ENCODE assay signal across 8 mouse cellular contexts in genomic region chr12:102319899-102320298, GRCm38 (mm10). TPM values are rescaled to one million over a fixed set of nuclear protein-coding genes. Genes with fewer than 3 reads are reported as not detected.
DNase-seq lines count a peak whose midpoint lies in the region; ATAC-seq and TF ChIP-seq lines count a peak whose summit lies in the region.

No protein-coding gene starts in this region.

- H3K36me3 ChIP-seq in intestine, embryonic 15.5 days, result peaks cover 7% of the 10 kb centered on the region
- H3K36me3 ChIP-seq in liver, embryonic 12.5 days, result peaks cover 9% of the 10 kb centered on the region
- H3K36me3 ChIP-seq in small intestine, adult 2 months (ENCODE audit: control insufficient read depth, insufficient read depth, low read length), result peaks cover 4% of the 10 kb centered on the region; the same call in 1 of the 2 replicates
- no peaks in the 10 kb centered on the region for H3K36me3 ChIP-seq in midbrain, embryonic 11.5 days (ENCODE audit: control insufficient read depth, insufficient read depth, low read length)

- H3K4me1 ChIP-seq in intestine, embryonic 15.5 days (replicated peaks), result peaks cover 18% of the 10 kb centered on the region
- H3K4me1 ChIP-seq in liver, embryonic 12.5 days, result peaks cover 25% of the 10 kb centered on the region
- H3K4me1 ChIP-seq in small intestine, adult 2 months (ENCODE audit: control insufficient read depth, insufficient read depth, insufficient read length, low read length), result peaks cover 13% of the 10 kb centered on the region; the same call in 1 of the 2 replicates
- no peaks in the 10 kb centered on the region for H3K4me1 ChIP-seq in midbrain, embryonic 11.5 days (ENCODE audit: control insufficient read depth, insufficient read depth, low read length)

- intact Hi-C loops in heart, postnatal 36 days (cut with DNase I), result loop anchor here (1.0 kb wide), 1 partner anchor 35 kb away; no protein-coding TSS in a partner anchor

- H3K4me3 ChIP-seq in intestine, embryonic 15.5 days (replicated peaks), result no peak overlapping the region
- no peak overlapping the region for H3K4me3 ChIP-seq in liver, embryonic 12.5 days
- no peak overlapping the region for H3K4me3 ChIP-seq in small intestine, adult 2 months (ENCODE audit: low read depth, low read length)
- no peak overlapping the region for H3K4me3 ChIP-seq in midbrain, embryonic 11.5 days (ENCODE audit: low read depth, low read length)

- 38% methylated on average over 2 of the region's 2 CpGs for WGBS in intestine, embryonic 15.5 days
- WGBS in liver, embryonic 12.5 days (ENCODE audit: insufficient replicate concordance), result 13% methylated on average over 2 of the region's 2 CpGs
- WGBS in small intestine, adult 2 months, result 12% methylated on average over 2 of the region's 2 CpGs
- WGBS in midbrain, embryonic 11.5 days, result 83% methylated on average over 2 of the region's 2 CpGs

- no peak overlapping the region for H3K9ac ChIP-seq in intestine, embryonic 15.5 days
- no peak overlapping the region for H3K9ac ChIP-seq in liver, embryonic 12.5 days
- H3K9ac ChIP-seq in midbrain, embryonic 11.5 days (ENCODE audit: low read length), result no peak overlapping the region

- H3K4me2 ChIP-seq in intestine, embryonic 15.5 days (replicated peaks), result no peak overlapping the region
- H3K4me2 ChIP-seq in liver, embryonic 12.5 days, result no peak overlapping the region
- H3K4me2 ChIP-seq in midbrain, embryonic 11.5 days, result no peak overlapping the region

- no peak for TF ChIP-seq POLR2A in small intestine, adult 2 months (IDR thresholded peaks at IDR 0.05; ENCODE audit: low read depth, low read length)

- no peak for TF ChIP-seq CTCF in small intestine, adult 2 months (IDR thresholded peaks at IDR 0.05; ENCODE audit: extremely low read depth, insufficient read length, insufficient replicate concordance, low read depth, low read length)

- H3K27ac ChIP-seq in intestine, embryonic 15.5 days, result peak overlapping the region; percentile 56
- 0 out of 2 replicates have a peak overlapping the region, but pooled peaks have one; percentile 37 for H3K27ac ChIP-seq in liver, embryonic 12.5 days
- H3K27ac ChIP-seq in small intestine, adult 2 months (ENCODE audit: insufficient read depth, low read depth, low read length), result peak overlapping the region; percentile 29; the same call in 1 of the 2 replicates
- H3K27ac ChIP-seq in midbrain, embryonic 11.5 days (ENCODE audit: low read depth, low read length), result no peak overlapping the region

- H3K27me3 ChIP-seq in intestine, embryonic 15.5 days (replicated peaks), result no peaks in the 10 kb centered on the region
- no peaks in the 10 kb centered on the region for H3K27me3 ChIP-seq in liver, embryonic 12.5 days (replicated peaks)
- H3K27me3 ChIP-seq in small intestine, adult 2 months (ENCODE audit: control insufficient read depth, insufficient read depth, low read length), result no peaks in the 10 kb centered on the region
- no peaks in the 10 kb centered on the region for H3K27me3 ChIP-seq in midbrain, embryonic 11.5 days (ENCODE audit: control insufficient read depth, insufficient read depth, low read length)

- peak; percentile 42 for DNase-seq in heart, adult 8-10 months (ENCODE audit: low spot score)
- DNase-seq in heart, postnatal 36 days, result no peak
- no peak for DNase-seq in midbrain, embryonic 11.5 days (ENCODE audit: low spot score, missing footprints)
- no peak for DNase-seq in right cerebral cortex, postnatal 25 days

- peak; percentile 77 for ATAC-seq in intestine, embryonic 15.5 days
- peak; percentile 67 for ATAC-seq in liver, embryonic 12.5 days
- ATAC-seq in frontal cortex, adult (ENCODE audit: low TSS enrichment), result no peak
- no peak for ATAC-seq in midbrain, embryonic 11.5 days (ENCODE audit: low FRiP score)

- no peaks in the 10 kb centered on the region for H3K9me3 ChIP-seq in intestine, embryonic 15.5 days
- H3K9me3 ChIP-seq in liver, embryonic 12.5 days (replicated peaks), result no peaks in the 10 kb centered on the region
- no peaks in the 10 kb centered on the region for H3K9me3 ChIP-seq in midbrain, embryonic 11.5 days (ENCODE audit: control insufficient read depth, low read length)

RNA-seq across cellular contexts. Expression of gene Rin3, which starts 37.1 kb away (rescaled TPM):
- total RNA-seq in heart, adult 8-10 months (2022), result 10 to 100 TPM; 12.2 to 18.8 (median 17.0) TPM
- 10 to 100 TPM; 13.7 to 21.0 TPM for total RNA-seq in heart, postnatal 36 days (2021)
- 9.4 and 11.8 TPM in 2 replicates for polyA plus RNA-seq in intestine, embryonic 15.5 days (2015; fragmentation: Nextera tagmentation; extraction: Ambion mirVana)
- polyA plus RNA-seq in liver, embryonic 12.5 days (2016; fragmentation: Nextera tagmentation; extraction: Ambion mirVana), result 5.8 and 10.3 TPM in 2 replicates
- polyA plus RNA-seq in small intestine, adult 2 months (2012; rRNA removed), result 5.9 and 10.7 TPM in 2 replicates
- 3.3 and 4.8 TPM in 2 replicates for polyA plus RNA-seq in midbrain, embryonic 11.5 days (2014; fragmentation: Nextera tagmentation; extraction: Ambion mirVana)

Comparison
In these comparisons a context has a peak if more than half of its experiments do, and no peak if none do; other contexts are left out.
1. ATAC-seq: peak in intestine, embryonic 15.5 days (single experiment) and liver, embryonic 12.5 days (single experiment); none in frontal cortex, adult (single experiment) and midbrain, embryonic 11.5 days (single experiment).